Mouse (Mus musculus) layer of hippocampus, adult 9-11 months (tissue): ENCODE results near the gene Tinf2.

Source experiments
- DNase-seq: peaks from one replicate; pipeline ENCODE4 v3.0.0; 2022

Tinf2 gene

GRCm38 (mm10) chr14:55701131-55701530, 19.5 kb upstream of the Tinf2 start:
- DNase-seq: no peak

GRCm38 (mm10) chr14:55697226-55697625, 15.6 kb upstream of the Tinf2 start:
- no peak for DNase-seq

GRCm38 (mm10) chr14:55689433-55689832, 7.8 kb upstream of the Tinf2 start:
- no peak for DNase-seq

- DNase-seq: no peak
These were observed 486 bp upstream of the Tinf2 start for GRCm38 (mm10) chr14:55682118-55682493.

- DNase-seq: peak; percentile 26
These were observed 4.0 kb downstream of the Tinf2 start for GRCm38 (mm10) chr14:55677615-55678014.

GRCm38 (mm10) chr14:55672741-55673060, 8.9 kb downstream of the Tinf2 start:
- DNase-seq: no peak

GRCm38 (mm10) chr14:55671833-55672740, 9.5 kb downstream of the Tinf2 start, which contains the start of the genes Gmpr2 and Nedd8:
Gene Gmpr2 (plus strand): TSS chr14:55671941.
Gene Nedd8 (minus strand): TSS chr14:55672124.
- DNase-seq: peak; percentile 97

GRCm38 (mm10) chr14:55671486-55671832, 10.2 kb downstream of the Tinf2 start:
- no peak for DNase-seq

- DNase-seq: no peak
These were observed 21.0 kb downstream of the Tinf2 start for GRCm38 (mm10) chr14:55660636-55661035.

- peak; percentile 82 for DNase-seq
These were observed 21.6 kb downstream of the Tinf2 start, which contains the start of gene Mdp1 for GRCm38 (mm10) chr14:55659960-55660573. Gene Mdp1 (minus strand): TSS chr14:55660508.

- DNase-seq: no peak
These were observed 23.6 kb downstream of the Tinf2 start for GRCm38 (mm10) chr14:55658011-55658410.

GRCm38 (mm10) chr14:55656935-55657334, 24.7 kb downstream of the Tinf2 start:
- DNase-seq: no peak

GRCm38 (mm10) chr14:55651528-55651927, 30.1 kb downstream of the Tinf2 start:
- DNase-seq: no peak

- no peak for DNase-seq
These were observed 31.7 kb downstream of the Tinf2 start, which contains the start of gene Tssk4 for GRCm38 (mm10) chr14:55649884-55650283. Gene Tssk4 (plus strand): TSS chr14:55650184.

- no peak for DNase-seq
These were observed 37.2 kb downstream of the Tinf2 start for GRCm38 (mm10) chr14:55644261-55644888.

- peak; percentile 87 for DNase-seq
These were observed 38.3 kb downstream of the Tinf2 start, which contains the start of gene Tm9sf1 for GRCm38 (mm10) chr14:55643060-55643907. Gene Tm9sf1 (minus strand): TSS chr14:55643806.

- no peak for DNase-seq
These were observed 39.0 kb downstream of the Tinf2 start for GRCm38 (mm10) chr14:55642679-55643059.

- no peak for DNase-seq
These were observed 40.3 kb downstream of the Tinf2 start for GRCm38 (mm10) chr14:55641291-55641690.

GRCm38 (mm10) chr14:55640816-55641215, 40.8 kb downstream of the Tinf2 start:
- no peak for DNase-seq

GRCm38 (mm10) chr14:55637795-55638194, 43.8 kb downstream of the Tinf2 start, which contains the start of gene Gm49378:
Gene Gm49378 (minus strand): TSS chr14:55637895.
- DNase-seq: no peak

- peak; percentile 92 for DNase-seq
These were observed 46.1 kb downstream of the Tinf2 start, which contains the start of gene Ipo4 for GRCm38 (mm10) chr14:55635523-55636007. Gene Ipo4 (minus strand): TSS chr14:55635957.

- no peak for DNase-seq
These were observed 46.6 kb downstream of the Tinf2 start for GRCm38 (mm10) chr14:55634874-55635522.
